Mouse (Mus musculus): ENCODE data around the gene Gna12.

GRCm38 (mm10) chr5:140823386-140823785, 6.8 kb downstream of the Gna12 start:
- TF ChIP-seq BHLHE40 (IDR thresholded peaks at IDR 0.05; ENCODE audit: borderline replicate concordance, low read depth, low read length): no peak
- no peak for TF ChIP-seq CTCF (IDR thresholded peaks at IDR 0.05 in 2 of 3, conservative IDR thresholded peaks at IDR 0.05 in 1 of 3; ENCODE audit: control insufficient read depth in 1 of 3, insufficient read depth in 1 of 3, low read depth in 2 of 3, low read length in 3 of 3, poor library complexity in 1 of 3, severe bottlenecking in 1 of 3)
- no peak for TF ChIP-seq POLR2A (IDR thresholded peaks at IDR 0.05; ENCODE audit: control insufficient read depth in 1 of 2, insufficient read depth in 1 of 2, low read depth in 1 of 2, low read length in 2 of 2, poor library complexity in 1 of 2)
- no peak for TF ChIP-seq TBP (IDR thresholded peaks at IDR 0.05; ENCODE audit: low read depth, low read length)
- no peak for TF ChIP-seq MXI1 (IDR thresholded peaks at IDR 0.05; ENCODE audit: low read depth, low read length)
- no peak for TF ChIP-seq MYC (IDR thresholded peaks at IDR 0.05; ENCODE audit: low read depth, low read length)
- no peak for TF ChIP-seq MAX (IDR thresholded peaks at IDR 0.05; ENCODE audit: low read length)
- no peak for TF ChIP-seq HCFC1 (IDR thresholded peaks at IDR 0.05; ENCODE audit: low read depth, low read length)
- no peak for TF ChIP-seq SIN3A (IDR thresholded peaks at IDR 0.05; ENCODE audit: low read length)
- TF ChIP-seq NRF1 (IDR thresholded peaks at IDR 0.05; ENCODE audit: insufficient read depth, low read depth, low read length, poor library complexity, severe bottlenecking): no peak

Data from MEL (cell line).